Mouse (Mus musculus) kidney, postnatal 4 days (tissue): ENCODE results near the gene Csf2ra.
"Not testable (repeated sequence)": the region's sequence is repeated elsewhere in the genome, so short reads cannot be mapped to it uniquely, and the experiment has no call there.

Experiments used
- DNase-seq, 2 experiments: peaks; one replicate each; pipeline ENCODE4 v3.0.0; 2021; ENCODE audit warnings: mixed read lengths in 2 of 2

Csf2ra gene

GRCm38 (mm10) chr19:61224678-61225525, 3.3 kb downstream of the Csf2ra start:
- DNase-seq = peak; percentile 26 to 48

- peak; percentile 22 to 28 for DNase-seq
These were observed 4.4 kb downstream of the Csf2ra start for GRCm38 (mm10) chr19:61223706-61224328.

- not testable (repeated sequence) for DNase-seq
These were observed 20.7 kb downstream of the Csf2ra start for GRCm38 (mm10) chr19:61207506-61207905.

GRCm38 (mm10) chr19:61199836-61200235, 28.4 kb downstream of the Csf2ra start:
- peak; percentile 39 to 58 for DNase-seq

- peak; percentile 94 to 95 for DNase-seq
These were observed 28.9 kb downstream of the Csf2ra start for GRCm38 (mm10) chr19:61199316-61199715.

- not testable (repeated sequence) for DNase-seq
These were observed 44.6 kb downstream of the Csf2ra start, which contains the start of gene Gm6020 for GRCm38 (mm10) chr19:61183590-61183989. Gm6020 (plus strand) TSS chr19:61183890.

- DNase-seq = peak; percentile 9 to 38
These were observed 52.4 kb downstream of the Csf2ra start, which contains the start of gene Gm7102 for GRCm38 (mm10) chr19:61175756-61176324. Gm7102 (minus strand) TSS chr19:61176309.
